Mouse (Mus musculus) heart, embryonic 13.5 days (tissue): ENCODE measurements at regions not wholly inside any gene's neighbourhood (a gene's known extent, or its start where the extent isn't known, plus 50 kb on each side); places are given as distances from the start of the nearest gene placed in this dataset.

Source experiments
- ATAC-seq: fragments of 200-750 bp; cut with Nextera tagmentation; 2 replicates; pipeline ENCODE4 v1.8.0; 2017; ENCODE audit warnings: moderate TSS enrichment; ENCODE audit not compliant: insufficient number of reproducible peaks, low FRiP score, low TSS enrichment; ENCODE audit errors: extremely low read depth
- H3K27ac ChIP-seq: fragments of 300-500 bp; sonication (generic); replicated peaks from 2 replicates; pipeline ENCODE4 v1.5.1; 2015; ENCODE audit warnings: moderate library complexity, mild to moderate bottlenecking, inconsistent platforms
- H3K27me3 ChIP-seq: fragments of 300-500 bp; sonication (generic); replicated peaks from 2 replicates; pipeline ENCODE4 v1.6.1; 2015; ENCODE audit warnings: mild to moderate bottlenecking, inconsistent platforms
- H3K36me3 ChIP-seq: fragments of 300-500 bp; sonication (generic); 2 replicates; pipeline ENCODE4 v1.6.1; 2015; ENCODE audit warnings: mild to moderate bottlenecking, inconsistent platforms
- H3K4me1 ChIP-seq: fragments of 300-500 bp; sonication (generic); 2 replicates; pipeline ENCODE4 v1.6.1; 2015; ENCODE audit warnings: inconsistent platforms
- H3K4me2 ChIP-seq: fragments of 300-500 bp; sonication (generic); 2 replicates; pipeline ENCODE4 v1.6.1; 2015; ENCODE audit warnings: inconsistent platforms, mild to moderate bottlenecking, moderate library complexity
- H3K4me3 ChIP-seq: fragments of 300-500 bp; sonication (generic); 2 replicates; pipeline ENCODE4 v1.5.1; 2015; ENCODE audit warnings: moderate library complexity, mild to moderate bottlenecking, inconsistent platforms
- H3K9ac ChIP-seq: fragments of 300-500 bp; sonication (generic); 2 replicates; pipeline ENCODE4 v1.6.1; 2015; ENCODE audit warnings: inconsistent platforms, mild to moderate bottlenecking, moderate library complexity
- H3K9me3 ChIP-seq: fragments of 300-500 bp; sonication (generic); 2 replicates; pipeline ENCODE4 v1.6.1; 2016; ENCODE audit warnings: inconsistent platforms
- WGBS: fragments of 180-500 bp; shearing (Covaris S2); methylation state at CpG from one replicate; pipeline ENCODE4 v1.1.7; 2015; ENCODE audit warnings: mixed read lengths; 5-methylcytosine and 5-hydroxymethylcytosine counted together

GRCm38 (mm10) chr13:16762727-16763512 is 751.3 kb downstream of the Inhba start:
- no peak overlapping the region for H3K27ac ChIP-seq
- H3K4me1 ChIP-seq = peaks cover 9% of the 10 kb centered on the region; the same call in 1 of the 2 replicates
- no peak overlapping the region for H3K4me2 ChIP-seq
- H3K9me3 ChIP-seq = no peaks in the 10 kb centered on the region
- H3K36me3 ChIP-seq = no peaks in the 10 kb centered on the region
- no peaks in the 10 kb centered on the region for H3K27me3 ChIP-seq
- WGBS = 70% methylated on average over 8 of the region's 8 CpGs
- ATAC-seq = no peak
- H3K4me3 ChIP-seq = no peak overlapping the region
- no peak overlapping the region for H3K9ac ChIP-seq

GRCm38 (mm10) chr13:16763746-16764145 is 752.1 kb downstream of the Inhba start:
- peaks cover 9% of the 10 kb centered on the region; the same call in 1 of the 2 replicates for H3K4me1 ChIP-seq
- H3K36me3 ChIP-seq = no peaks in the 10 kb centered on the region
- no peaks in the 10 kb centered on the region for H3K27me3 ChIP-seq
- H3K4me2 ChIP-seq = no peak overlapping the region
- 4% methylated on average over 2 of the region's 2 CpGs for WGBS
- H3K27ac ChIP-seq = no peak overlapping the region
- H3K9ac ChIP-seq = no peak overlapping the region
- no peak for ATAC-seq
- H3K9me3 ChIP-seq = no peaks in the 10 kb centered on the region
- no peak overlapping the region for H3K4me3 ChIP-seq

GRCm38 (mm10) chr13:16769409-16769808 is 757.8 kb downstream of the Inhba start:
- peaks cover 8% of the 10 kb centered on the region for H3K4me1 ChIP-seq
- H3K36me3 ChIP-seq = no peaks in the 10 kb centered on the region
- no peak overlapping the region for H3K27ac ChIP-seq
- H3K9me3 ChIP-seq = no peaks in the 10 kb centered on the region
- ATAC-seq = no peak
- no peak overlapping the region for H3K9ac ChIP-seq
- H3K27me3 ChIP-seq = no peaks in the 10 kb centered on the region
- H3K4me2 ChIP-seq = no peak overlapping the region
- H3K4me3 ChIP-seq = no peak overlapping the region
- 48% methylated on average over 2 of the region's 2 CpGs for WGBS

GRCm38 (mm10) chr13:16769848-16770422 is 758.3 kb downstream of the Inhba start:
- WGBS = 65% methylated on average over 6 of the region's 6 CpGs
- Histone ChIP-seq H3K4me3 (no peak overlapping the region), H3K4me1 (peaks cover 8% of the 10 kb centered on the region), H3K9ac (no peak overlapping the region), H3K27ac (no peak overlapping the region), H3K4me2 (no peak overlapping the region), H3K36me3 (no peaks in the 10 kb centered on the region), H3K27me3 (no peaks in the 10 kb centered on the region), H3K9me3 (no peaks in the 10 kb centered on the region)
- no peak for ATAC-seq

GRCm38 (mm10) chr13:16771845-16772244 is 760.2 kb downstream of the Inhba start:
- no peaks in the 10 kb centered on the region for H3K9me3 ChIP-seq
- WGBS = 78% methylated on average over 4 of the region's 4 CpGs
- ATAC-seq = no peak
- H3K4me3 ChIP-seq = no peak overlapping the region
- no peaks in the 10 kb centered on the region for H3K36me3 ChIP-seq
- H3K9ac ChIP-seq = no peak overlapping the region
- H3K27ac ChIP-seq = no peak overlapping the region
- H3K27me3 ChIP-seq = no peaks in the 10 kb centered on the region
- no peak overlapping the region for H3K4me2 ChIP-seq
- H3K4me1 ChIP-seq = peaks cover 8% of the 10 kb centered on the region

DNA sequence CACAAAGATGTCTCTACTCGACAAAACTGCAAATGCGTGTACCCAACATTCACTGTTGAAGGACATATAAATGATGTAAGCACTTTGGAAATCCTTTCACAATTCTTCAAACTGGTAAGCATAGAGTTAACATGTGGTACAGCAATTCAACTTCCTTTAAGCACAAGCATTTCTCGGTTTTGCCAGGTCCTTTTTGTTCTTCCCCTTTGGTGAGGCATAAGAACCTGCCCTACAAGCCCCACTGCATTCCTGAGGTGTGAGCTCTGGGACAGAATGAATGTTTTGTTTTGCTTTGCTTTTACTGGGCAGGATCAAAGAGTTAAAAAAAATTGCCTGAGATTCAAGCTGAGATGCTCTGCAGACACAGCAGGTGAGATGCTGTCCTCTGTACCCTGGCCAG is 793.9 kb downstream of the Inhba start:
- Histone ChIP-seq H3K4me1 (no peaks in the 10 kb centered on the region), H3K4me3 (no peak overlapping the region), H3K4me2 (no peak overlapping the region), H3K9me3 (no peaks in the 10 kb centered on the region), H3K36me3 (no peaks in the 10 kb centered on the region), H3K27ac (no peak overlapping the region), H3K9ac (no peak overlapping the region), H3K27me3 (no peaks in the 10 kb centered on the region)
- WGBS = 54% methylated on average over 3 of the region's 3 CpGs
- no peak for ATAC-seq
